Mouse (Mus musculus): ENCODE measurements around the gene Clrn3. TPM values are rescaled to one million over a fixed set of nuclear protein-coding genes. Genes with fewer than 3 reads are reported as not detected.

Clrn3 gene
- total RNA-seq, 1 experiment from 2014 or later: not detected

- peak; percentile 83 for ATAC-seq (replicated peaks; ENCODE audit: low read depth, poor library complexity, severe bottlenecking)
These were observed 33.2 kb downstream of the Clrn3 start for GRCm38 (mm10) chr7:135495303-135495702.

DNA sequence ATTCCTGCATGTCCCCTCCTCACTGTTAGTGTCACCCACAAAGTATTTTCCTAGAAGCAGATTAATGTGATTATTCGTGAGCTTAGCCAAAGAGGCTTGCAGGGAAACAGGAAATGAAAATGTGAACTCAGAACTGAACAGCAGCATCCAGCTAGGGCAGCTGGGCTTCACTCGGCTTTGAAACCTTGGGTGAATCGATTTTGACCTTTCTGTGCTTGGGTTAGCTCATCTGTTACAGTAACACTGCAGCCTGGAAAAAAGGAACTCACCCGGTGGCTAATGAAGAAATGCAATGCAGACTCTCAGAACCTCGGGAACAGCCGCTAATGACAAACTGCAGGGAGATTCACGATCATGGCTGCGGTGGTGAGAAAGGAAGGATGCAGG is 38.0 kb downstream of the Clrn3 start:
- 0 out of 2 replicates have a peak, but pooled peaks have one; percentile 24 for ATAC-seq (replicated peaks; ENCODE audit: low read depth, poor library complexity, severe bottlenecking)

DNA sequence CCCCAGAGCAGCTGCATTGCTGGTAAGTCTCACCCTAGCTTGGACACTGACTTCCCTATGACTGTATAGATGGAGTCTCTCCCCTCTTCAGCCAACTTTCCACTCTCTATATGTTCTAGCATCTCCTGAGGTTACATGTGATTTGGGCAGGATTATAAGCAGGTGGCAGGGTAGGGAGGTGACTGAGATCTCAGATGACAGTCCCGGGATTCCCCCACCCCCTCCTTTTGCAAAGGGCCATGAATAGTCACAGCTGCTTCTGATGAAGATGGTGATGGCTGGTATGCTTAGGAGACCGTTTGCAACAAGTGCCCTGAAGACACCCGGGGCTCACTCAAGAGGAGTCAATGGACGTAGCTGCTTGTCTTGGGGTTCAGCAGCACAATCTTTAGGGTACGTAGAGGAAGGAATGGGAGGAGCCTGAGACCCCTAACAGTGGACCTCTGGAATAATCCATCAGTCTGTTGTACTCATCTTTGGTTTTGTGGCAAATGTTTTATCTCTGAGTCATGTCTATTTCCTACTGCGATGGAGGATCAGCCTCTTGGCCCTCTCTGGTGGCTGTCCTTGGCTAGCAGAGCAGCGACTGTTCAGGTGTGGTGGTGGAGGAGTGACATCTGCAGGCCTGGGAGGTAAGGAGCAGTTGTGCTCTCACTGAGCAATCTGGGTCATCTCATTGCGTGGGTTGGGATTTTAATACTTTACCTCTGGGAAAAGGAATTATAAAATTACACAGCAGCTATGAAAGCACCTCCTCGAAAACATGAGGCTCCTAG is 38.5 kb downstream of the Clrn3 start:
- ATAC-seq (replicated peaks; ENCODE audit: low read depth, poor library complexity, severe bottlenecking): no peak

GRCm38 (mm10) chr7:135488214-135488810 is 40.1 kb downstream of the Clrn3 start:
- peak; percentile 47 for ATAC-seq (replicated peaks; ENCODE audit: low read depth, poor library complexity, severe bottlenecking)

GRCm38 (mm10) chr7:135487423-135487822 is 41.0 kb downstream of the Clrn3 start:
- ATAC-seq (replicated peaks; ENCODE audit: low read depth, poor library complexity, severe bottlenecking): peak; percentile 83

DNA sequence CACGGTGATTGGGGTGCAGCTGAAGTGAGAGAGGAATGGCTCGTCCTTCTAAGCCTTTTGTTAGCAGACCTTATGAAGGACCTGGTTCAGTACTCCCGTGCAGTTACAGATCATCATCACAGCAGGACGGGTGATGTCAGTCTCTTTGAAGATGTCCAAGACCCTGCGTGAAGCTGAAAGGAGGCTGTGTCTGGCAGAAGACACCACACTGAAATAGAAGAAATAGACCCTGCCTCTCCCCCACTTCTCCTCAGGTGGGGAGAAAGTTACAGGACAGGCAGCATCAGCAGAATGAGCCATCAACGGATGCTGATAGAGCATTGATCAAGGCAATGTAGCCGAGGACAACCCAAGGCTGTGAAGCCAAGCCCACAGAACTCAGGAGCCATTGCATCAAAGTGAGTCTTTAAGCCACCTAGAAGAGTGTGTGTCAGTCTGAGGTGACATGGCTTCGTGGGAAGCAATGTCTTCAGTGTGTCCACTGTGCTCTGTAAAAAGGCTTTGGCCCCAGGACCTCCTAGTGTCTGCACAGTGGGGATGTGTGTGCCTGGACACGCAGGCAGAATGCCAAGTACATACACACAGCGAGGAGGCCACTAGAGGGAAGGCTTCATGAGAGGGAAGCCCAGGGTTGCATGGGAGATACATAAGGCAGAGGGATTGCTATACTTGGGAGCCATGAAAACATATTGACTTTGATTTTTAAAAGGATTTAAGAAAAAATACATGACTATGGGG is 41.6 kb downstream of the Clrn3 start:
- ATAC-seq (replicated peaks; ENCODE audit: low read depth, poor library complexity, severe bottlenecking): no peak

DNA sequence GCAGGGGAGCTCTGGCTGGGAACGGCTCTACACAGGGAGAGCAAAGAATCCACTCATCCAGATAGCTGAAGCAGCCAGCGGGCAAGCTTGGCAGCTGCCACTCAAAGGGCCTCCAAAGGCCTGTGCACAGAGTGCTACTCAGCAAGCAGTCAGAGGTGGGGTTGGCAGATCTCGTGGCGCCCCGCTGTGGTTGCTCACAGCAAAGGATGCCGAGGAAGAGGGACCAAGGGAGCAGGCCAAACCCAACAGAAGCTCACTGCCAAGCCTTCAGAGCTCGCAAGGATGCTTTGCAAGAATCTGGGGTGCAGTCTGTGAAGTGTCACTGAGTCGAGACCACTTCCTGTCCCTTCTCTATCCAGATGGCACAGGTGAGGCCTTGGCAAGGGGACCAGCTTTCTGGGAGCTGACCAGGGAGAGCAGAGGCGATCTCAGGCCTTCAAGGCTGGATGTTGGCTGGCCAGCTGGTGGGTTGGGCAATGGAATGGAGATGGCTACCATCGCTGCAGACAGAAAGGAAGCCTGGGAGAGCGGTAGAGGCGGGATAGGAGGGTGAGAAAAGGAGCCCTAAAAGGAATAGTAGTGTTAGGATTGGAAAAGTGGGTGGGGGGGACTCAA is 42.6 kb downstream of the Clrn3 start:
- ATAC-seq (replicated peaks; ENCODE audit: low read depth, poor library complexity, severe bottlenecking): no peak

GRCm38 (mm10) chr7:135485116-135485795 is 43.2 kb downstream of the Clrn3 start:
- no peak for ATAC-seq (replicated peaks; ENCODE audit: low read depth, poor library complexity, severe bottlenecking)

- ATAC-seq (replicated peaks; ENCODE audit: low read depth, poor library complexity, severe bottlenecking): no peak
These were observed 44.1 kb downstream of the Clrn3 start for GRCm38 (mm10) chr7:135484341-135484740.

GRCm38 (mm10) chr7:135483751-135484150 is 44.7 kb downstream of the Clrn3 start:
- ATAC-seq (replicated peaks; ENCODE audit: low read depth, poor library complexity, severe bottlenecking): no peak

- ATAC-seq (replicated peaks; ENCODE audit: low read depth, poor library complexity, severe bottlenecking): no peak
These were observed 47.3 kb downstream of the Clrn3 start for GRCm38 (mm10) chr7:135481150-135481549.

DNA sequence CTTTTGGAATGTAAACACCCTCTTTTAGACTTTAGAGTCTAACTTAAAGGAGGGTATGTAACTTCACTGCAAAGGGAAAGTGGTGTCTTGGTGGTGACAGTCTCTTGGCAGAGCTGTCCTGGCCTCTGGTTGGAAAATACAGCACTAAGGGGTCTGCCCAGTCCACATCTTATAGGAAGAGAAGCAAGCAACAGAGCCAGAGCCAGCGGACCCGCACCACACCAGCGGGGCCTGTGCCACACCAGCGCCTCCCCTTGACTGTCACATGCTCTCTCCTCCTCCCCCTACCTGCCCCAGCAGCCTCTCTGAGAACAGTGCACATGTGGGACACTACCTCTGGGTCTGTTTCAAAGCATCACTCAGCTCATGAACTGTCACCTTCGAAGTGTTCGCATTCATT is 48.5 kb downstream of the Clrn3 start:
- no peak for ATAC-seq (replicated peaks; ENCODE audit: low read depth, poor library complexity, severe bottlenecking)

- ATAC-seq (replicated peaks; ENCODE audit: low read depth, poor library complexity, severe bottlenecking): no peak
These were observed 49.1 kb downstream of the Clrn3 start for GRCm38 (mm10) chr7:135479322-135479880.

DNA sequence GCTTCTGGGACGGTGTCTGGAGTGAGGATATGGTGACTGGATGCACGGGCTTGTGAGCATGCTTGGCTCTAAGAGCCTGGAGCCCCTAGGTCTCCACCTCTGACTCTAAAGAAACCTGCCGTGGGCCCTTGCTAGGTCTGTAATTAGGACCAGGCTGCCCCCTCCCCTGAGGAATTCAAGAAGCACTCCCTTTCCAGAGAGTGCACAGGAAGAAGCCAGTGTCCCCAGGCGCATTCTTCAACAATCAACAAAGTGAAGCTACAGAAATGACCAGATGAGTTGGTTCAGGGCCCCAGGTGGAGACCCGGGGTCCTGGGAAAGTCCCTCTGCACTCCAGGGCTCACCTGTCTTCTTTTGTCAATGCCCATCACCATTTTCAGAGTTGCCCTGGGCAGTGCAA is 51.2 kb downstream of the Clrn3 start:
- ATAC-seq (replicated peaks; ENCODE audit: low read depth, poor library complexity, severe bottlenecking): no peak

- ATAC-seq (replicated peaks; ENCODE audit: low read depth, poor library complexity, severe bottlenecking): no peak
These were observed 52.5 kb downstream of the Clrn3 start for GRCm38 (mm10) chr7:135475981-135476380.

DNA sequence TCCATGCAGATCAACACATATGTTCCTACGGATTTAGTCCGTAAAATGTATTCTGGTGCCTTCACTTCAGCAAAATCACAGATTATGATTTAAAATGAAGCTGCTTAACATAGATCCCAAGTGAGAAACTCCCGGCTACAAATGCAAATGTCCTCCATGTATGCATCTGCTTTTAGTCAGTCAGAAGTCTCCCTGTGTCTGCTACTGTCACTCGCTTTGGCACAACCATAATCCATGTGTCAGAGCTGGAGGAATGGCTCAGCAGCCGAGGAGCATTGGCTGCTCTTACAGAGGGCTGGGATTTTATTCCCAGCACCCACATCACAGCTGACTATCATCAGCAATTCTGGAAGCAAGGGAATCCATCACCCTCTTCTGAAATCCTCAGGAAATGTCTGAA is 58.1 kb downstream of the Clrn3 start:
- no peak for ATAC-seq (replicated peaks; ENCODE audit: low read depth, poor library complexity, severe bottlenecking)

DNA sequence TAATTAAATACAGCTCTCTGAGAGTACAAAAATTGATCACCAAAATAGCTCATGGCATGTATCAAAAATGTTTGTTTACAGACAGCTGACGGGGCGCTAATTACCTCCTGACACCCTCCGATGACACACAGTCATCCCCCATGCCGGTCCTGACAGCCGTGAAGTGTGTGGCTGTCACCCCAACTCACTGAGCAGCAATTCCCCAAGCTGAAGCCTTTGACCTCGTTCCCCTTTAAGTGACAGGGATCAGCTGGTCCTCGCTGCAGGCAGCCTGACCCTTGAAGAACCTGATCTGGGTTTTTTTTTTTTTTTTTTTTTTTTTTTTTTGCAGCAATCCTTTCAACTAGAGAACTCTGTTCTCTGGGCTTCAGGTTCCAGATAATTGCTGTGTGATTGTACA is 59.8 kb downstream of the Clrn3 start:
- no peak for ATAC-seq (replicated peaks; ENCODE audit: low read depth, poor library complexity, severe bottlenecking)

GRCm38 (mm10) chr7:135465293-135465692 is 63.2 kb downstream of the Clrn3 start:
- ATAC-seq (replicated peaks; ENCODE audit: low read depth, poor library complexity, severe bottlenecking): no peak

- ATAC-seq (replicated peaks; ENCODE audit: low read depth, poor library complexity, severe bottlenecking): peak; percentile 63; the same call in 1 of the 2 replicates
These were observed 63.7 kb downstream of the Clrn3 start for GRCm38 (mm10) chr7:135464689-135465259.
